Mouse (Mus musculus) limb, embryonic 13.5 days (tissue): ENCODE data around the gene Olfr221. TPM values are rescaled to one million over a fixed set of nuclear protein-coding genes. Genes with fewer than 3 reads are reported as not detected.

ENCODE experiments used
- ATAC-seq: fragments of 200-750 bp; cut with Nextera tagmentation; 2 replicates; pipeline ENCODE4 v1.8.0; 2017; ENCODE audit warnings: low read depth, moderate number of reproducible peaks, moderate TSS enrichment; ENCODE audit not compliant: low FRiP score
- H3K27ac ChIP-seq: fragments of 300-500 bp; sonication (generic); 2 replicates; pipeline ENCODE4 v1.5.1; 2015; ENCODE audit warnings: inconsistent platforms, mild to moderate bottlenecking, moderate library complexity
- H3K27me3 ChIP-seq: fragments of 300-500 bp; sonication (generic); 2 replicates; pipeline ENCODE4 v1.6.1; 2015; ENCODE audit warnings: mild to moderate bottlenecking, inconsistent platforms
- H3K36me3 ChIP-seq: fragments of 300-500 bp; sonication (generic); 2 replicates; pipeline ENCODE4 v1.6.1; 2015; ENCODE audit warnings: inconsistent platforms, mild to moderate bottlenecking, moderate library complexity
- H3K4me1 ChIP-seq: fragments of 300-500 bp; sonication (generic); 2 replicates; pipeline ENCODE4 v1.6.1; 2015; ENCODE audit warnings: inconsistent platforms
- H3K4me2 ChIP-seq: fragments of 300-500 bp; sonication (generic); replicated peaks from 2 replicates; pipeline ENCODE4 v1.6.1; 2015; ENCODE audit warnings: inconsistent platforms, mild to moderate bottlenecking, moderate library complexity
- H3K4me3 ChIP-seq: fragments of 300-500 bp; sonication (generic); 2 replicates; pipeline ENCODE4 v1.5.1; 2015; ENCODE audit warnings: moderate library complexity, mild to moderate bottlenecking, inconsistent platforms
- H3K9ac ChIP-seq: fragments of 300-500 bp; sonication (generic); 2 replicates; pipeline ENCODE4 v1.6.1; 2015; ENCODE audit warnings: mild to moderate bottlenecking, inconsistent platforms
- H3K9me3 ChIP-seq: fragments of 300-500 bp; sonication (generic); 2 replicates; pipeline ENCODE4 v1.6.1; 2016; ENCODE audit warnings: inconsistent platforms
- WGBS: fragments of 180-500 bp; shearing (Covaris S2); methylation state at CpG from one replicate; pipeline ENCODE4 v1.1.7; 2015; 5-methylcytosine and 5-hydroxymethylcytosine counted together
- polyA plus RNA-seq: library from polyadenylated mRNA; unstranded; fragments of >200 nt; fragmentation: Nextera tagmentation; extraction: Ambion mirVana; gene quantifications from 2 replicates; pipeline ENCODE4 v1.2.1, GENCODE M21; 2015

Olfr221 gene
- polyA plus RNA-seq, 1 experiment from 2014 or later: not detected

- 4% methylated on average over 9 of the region's 9 CpGs for WGBS
- H3K27me3 ChIP-seq: no peaks in the 10 kb centered on the region
- peak overlapping the region; percentile 57 for H3K4me2 ChIP-seq
- H3K9ac ChIP-seq: peak overlapping the region; percentile 25; the same call in 1 of the 2 replicates
- peak overlapping the region; percentile 59; the same call in 1 of the 2 replicates for H3K27ac ChIP-seq
- peak; percentile 17; the same call in 1 of the 2 replicates for ATAC-seq
- H3K4me3 ChIP-seq: peak overlapping the region; percentile 18
- no peaks in the 10 kb centered on the region for H3K9me3 ChIP-seq
- peaks cover 35% of the 10 kb centered on the region for H3K36me3 ChIP-seq
- H3K4me1 ChIP-seq: peaks cover 59% of the 10 kb centered on the region
Measured at GRCm38 (mm10) chr14:52010446-52011111, 31.7 kb downstream of the Olfr221 start.

- Histone ChIP-seq H3K4me3 (peak overlapping the region; percentile 18; the same call in 1 of the 2 replicates), H3K27me3 (no peaks in the 10 kb centered on the region), H3K4me2 (peak overlapping the region; percentile 57), H3K27ac (no peak overlapping the region), H3K9ac (no peak overlapping the region), H3K4me1 (peaks cover 53% of the 10 kb centered on the region), H3K36me3 (peaks cover 42% of the 10 kb centered on the region), H3K9me3 (no peaks in the 10 kb centered on the region)
- WGBS: 73% methylated on average over 6 of the region's 6 CpGs
- no peak for ATAC-seq
Measured at GRCm38 (mm10) chr14:52009841-52010240, 32.4 kb downstream of the Olfr221 start.

DNA sequence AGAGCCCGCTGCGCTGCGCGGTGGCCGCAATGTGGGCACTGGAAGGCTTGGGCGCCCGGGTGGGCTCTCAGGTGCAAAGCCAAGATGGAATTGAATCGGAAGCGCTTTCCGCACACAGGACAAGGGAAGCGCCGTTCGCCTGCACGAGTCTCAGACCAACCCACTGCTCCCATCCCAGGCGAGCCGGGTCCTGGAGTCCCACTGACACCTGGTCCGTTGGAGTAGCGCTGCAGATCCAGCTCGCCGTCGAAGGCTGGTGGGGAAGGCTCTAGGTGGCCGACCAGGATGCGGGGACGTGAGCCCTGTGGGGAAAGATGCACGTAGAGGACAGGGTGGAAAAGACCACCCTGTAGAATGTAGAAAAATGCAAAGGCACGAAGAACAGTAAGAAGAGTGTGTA, 32.9 kb downstream of the Olfr221 start:
- Histone ChIP-seq H3K27me3 (no peaks in the 10 kb centered on the region), H3K27ac (peak overlapping the region; percentile 6; the same call in 1 of the 2 replicates), H3K9ac (no peak overlapping the region), H3K4me3 (0 out of 2 replicates have a peak overlapping the region, but pooled peaks have one; percentile 0), H3K9me3 (no peaks in the 10 kb centered on the region), H3K36me3 (peaks cover 47% of the 10 kb centered on the region), H3K4me2 (peak overlapping the region; percentile 49), H3K4me1 (peaks cover 53% of the 10 kb centered on the region)
- 55% methylated on average over 26 of the region's 26 CpGs for WGBS
- ATAC-seq: no peak

DNA sequence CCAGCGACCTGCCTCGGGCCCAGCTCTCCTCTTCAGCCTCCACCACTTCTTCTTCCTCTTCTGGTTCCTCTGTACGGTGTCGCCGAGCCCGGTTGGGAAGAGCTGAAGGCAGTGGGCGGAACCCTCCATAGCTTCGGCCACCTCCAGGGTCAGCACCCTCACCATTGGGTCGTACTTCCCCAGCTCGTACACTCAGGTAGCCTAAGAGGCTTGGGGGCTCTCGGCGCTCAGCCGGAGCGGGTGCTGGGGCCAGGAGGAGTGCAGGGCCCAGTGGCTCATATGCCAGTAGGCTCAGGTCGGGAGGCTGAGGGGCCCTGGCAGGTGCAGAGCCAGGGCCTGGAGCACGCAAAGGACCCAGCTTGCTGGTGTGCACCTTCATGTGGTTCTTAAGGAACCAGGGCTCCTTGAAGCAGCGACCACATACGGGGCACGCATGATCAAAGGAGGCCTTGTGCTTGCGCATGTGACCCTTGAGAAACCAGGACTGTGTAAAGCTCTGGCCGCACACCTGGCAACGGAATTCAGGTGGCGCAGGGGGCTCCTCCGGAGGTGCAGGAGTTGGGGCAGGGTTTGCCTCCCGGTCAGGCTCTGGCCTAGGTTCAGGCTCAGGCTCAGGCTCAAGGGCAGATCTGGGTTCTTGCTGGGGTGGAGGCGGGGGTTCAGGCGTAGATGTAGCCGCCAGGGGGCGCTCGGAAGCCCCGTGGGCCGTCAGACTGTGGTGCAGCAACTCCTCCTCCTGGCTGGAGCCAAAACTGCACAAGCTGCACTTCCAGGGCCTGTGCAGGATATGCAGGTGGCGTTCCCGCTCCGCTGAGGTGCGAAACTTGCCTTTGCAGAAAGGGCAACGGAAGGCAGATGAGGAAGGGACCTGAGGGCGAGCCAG, 33.7 kb downstream of the Olfr221 start:
- Histone ChIP-seq H3K4me3 (0 out of 2 replicates have a peak overlapping the region, but pooled peaks have one; percentile 0), H3K4me1 (peaks cover 51% of the 10 kb centered on the region)
- 51% methylated on average over 35 of the region's 38 CpGs for WGBS

DNA sequence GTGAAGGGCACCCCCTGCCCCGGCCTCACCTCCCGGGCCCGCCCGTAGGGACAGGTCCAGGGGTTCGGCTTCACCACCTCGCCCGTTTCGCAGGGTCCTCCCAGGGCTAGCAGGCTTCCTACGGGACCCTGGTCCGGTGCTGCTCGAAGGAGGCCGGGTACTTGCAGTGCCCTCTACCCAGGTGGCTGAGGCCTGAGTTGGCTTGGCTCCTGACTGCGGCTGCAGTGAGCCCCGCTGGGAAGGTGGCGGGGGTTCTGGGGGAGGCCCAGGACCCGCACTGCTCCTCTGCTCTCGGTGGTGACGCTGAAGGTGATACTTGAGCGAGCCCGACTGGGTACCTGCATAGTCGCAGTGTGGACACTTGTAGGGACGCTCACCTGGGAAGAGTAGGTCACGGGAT, 35.5 kb downstream of the Olfr221 start:
- Histone ChIP-seq H3K27me3 (no peaks in the 10 kb centered on the region), H3K4me1 (peaks cover 34% of the 10 kb centered on the region), H3K9ac (no peak overlapping the region), H3K36me3 (peaks cover 73% of the 10 kb centered on the region), H3K9me3 (no peaks in the 10 kb centered on the region), H3K4me2 (no peak overlapping the region), H3K27ac (no peak overlapping the region), H3K4me3 (no peak overlapping the region)
- 95% methylated on average over 23 of the region's 23 CpGs for WGBS
- ATAC-seq: no peak

More for the DNA sequence above, 33.7 kb downstream of the Olfr221 start:
- peak; percentile 72 for ATAC-seq
- H3K36me3 ChIP-seq: peaks cover 55% of the 10 kb centered on the region
- no peaks in the 10 kb centered on the region for H3K27me3 ChIP-seq
- H3K27ac ChIP-seq: peak overlapping the region; percentile 6; the same call in 1 of the 2 replicates
- H3K9me3 ChIP-seq: no peaks in the 10 kb centered on the region
- no peak overlapping the region for H3K9ac ChIP-seq
- peak overlapping the region; percentile 49 for H3K4me2 ChIP-seq

DNA sequence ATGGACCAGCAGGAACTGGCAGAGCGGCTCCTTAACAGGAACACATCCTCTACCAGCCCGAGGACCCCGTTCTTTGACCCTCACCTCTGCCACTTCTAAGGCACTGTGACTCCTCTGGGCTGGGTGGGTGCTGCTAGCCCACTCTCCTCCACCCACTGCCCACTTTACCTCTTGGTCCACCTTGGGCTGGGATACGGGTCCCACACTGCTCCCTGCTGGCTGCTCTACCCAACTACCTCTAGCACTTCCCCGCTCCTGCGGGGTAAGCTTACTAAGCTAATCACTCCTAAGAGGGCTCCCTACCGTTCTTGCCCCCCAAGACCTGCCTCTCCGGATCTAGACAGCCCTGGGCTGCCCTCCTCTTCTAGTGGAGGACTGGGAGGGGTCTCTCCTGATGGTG, 36.0 kb downstream of the Olfr221 start:
- 73% methylated on average over 8 of the region's 8 CpGs for WGBS
- no peak overlapping the region for H3K27ac ChIP-seq
- H3K4me1 ChIP-seq: peaks cover 29% of the 10 kb centered on the region
- no peak overlapping the region for H3K4me2 ChIP-seq
- no peak for ATAC-seq
- H3K27me3 ChIP-seq: no peaks in the 10 kb centered on the region
- H3K36me3 ChIP-seq: peaks cover 75% of the 10 kb centered on the region
- H3K9me3 ChIP-seq: no peaks in the 10 kb centered on the region
- H3K9ac ChIP-seq: no peak overlapping the region
- H3K4me3 ChIP-seq: no peak overlapping the region

DNA sequence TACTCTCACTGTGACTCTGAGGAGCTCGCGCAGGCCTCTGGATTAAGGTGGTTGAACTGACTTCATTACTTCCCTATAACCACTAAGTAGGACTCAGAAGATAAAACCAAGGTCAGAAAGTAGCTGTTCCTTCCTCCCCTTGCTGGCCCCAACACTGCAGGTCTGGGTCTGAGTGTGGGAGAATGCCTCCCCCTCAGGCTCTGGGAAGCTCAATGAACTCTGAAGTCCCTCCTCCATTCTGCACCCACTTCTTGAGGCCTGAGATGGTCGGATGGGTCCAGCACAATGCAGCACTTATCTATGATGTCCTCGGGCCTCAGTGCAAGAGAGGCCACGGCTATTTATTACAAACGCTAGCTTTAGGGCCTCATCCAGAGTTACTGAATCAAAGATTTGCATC, 36.6 kb downstream of the Olfr221 start:
- ATAC-seq: no peak
- 84% methylated on average over 6 of the region's 6 CpGs for WGBS
- H3K4me1 ChIP-seq: peaks cover 23% of the 10 kb centered on the region
- H3K36me3 ChIP-seq: peaks cover 80% of the 10 kb centered on the region
- no peak overlapping the region for H3K9ac ChIP-seq
- H3K4me2 ChIP-seq: no peak overlapping the region
- H3K4me3 ChIP-seq: no peak overlapping the region
- no peaks in the 10 kb centered on the region for H3K27me3 ChIP-seq
- no peak overlapping the region for H3K27ac ChIP-seq
- no peaks in the 10 kb centered on the region for H3K9me3 ChIP-seq

DNA sequence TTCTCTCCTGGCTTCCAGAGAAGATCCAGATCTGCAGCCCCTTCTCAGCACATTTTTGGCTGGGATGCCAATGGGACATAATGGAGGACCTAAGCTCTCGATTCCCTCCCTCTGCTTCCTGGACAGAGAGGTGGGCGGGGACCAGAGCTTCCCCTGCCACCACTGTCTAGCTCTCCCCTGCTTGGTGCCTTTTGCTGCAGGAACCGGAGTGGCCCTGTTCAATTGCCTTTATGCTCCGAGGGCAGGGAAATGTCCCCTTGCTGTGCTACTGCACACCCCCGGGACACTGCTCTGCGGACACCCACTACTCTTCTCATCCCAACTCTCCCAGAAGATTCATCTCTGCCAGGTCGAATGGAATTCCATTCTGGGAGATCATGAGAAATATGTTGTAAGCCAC, 37.1 kb downstream of the Olfr221 start:
- H3K4me2 ChIP-seq: no peak overlapping the region
- no peak overlapping the region for H3K4me3 ChIP-seq
- no peak for ATAC-seq
- no peak overlapping the region for H3K9ac ChIP-seq
- no peak overlapping the region for H3K27ac ChIP-seq
- no peaks in the 10 kb centered on the region for H3K9me3 ChIP-seq
- H3K27me3 ChIP-seq: no peaks in the 10 kb centered on the region
- peaks cover 18% of the 10 kb centered on the region for H3K4me1 ChIP-seq
- H3K36me3 ChIP-seq: peaks cover 84% of the 10 kb centered on the region
- WGBS: 79% methylated on average over 7 of the region's 7 CpGs

- no peak for ATAC-seq
- Histone ChIP-seq H3K9me3 (no peaks in the 10 kb centered on the region), H3K9ac (no peak overlapping the region), H3K4me1 (peaks cover 7% of the 10 kb centered on the region), H3K27ac (peak overlapping the region; percentile 12; the same call in 1 of the 2 replicates), H3K4me3 (no peak overlapping the region), H3K27me3 (no peaks in the 10 kb centered on the region), H3K36me3 (peaks cover 88% of the 10 kb centered on the region), H3K4me2 (no peak overlapping the region)
- WGBS: 45% methylated on average over 16 of the region's 16 CpGs
Measured at GRCm38 (mm10) chr14:52003981-52004495, 38.2 kb downstream of the Olfr221 start.

GRCm38 (mm10) chr14:51997483-51997882, 44.8 kb downstream of the Olfr221 start:
- no peaks in the 10 kb centered on the region for H3K9me3 ChIP-seq
- peaks cover 93% of the 10 kb centered on the region for H3K36me3 ChIP-seq
- no peak for ATAC-seq
- H3K4me1 ChIP-seq: no peaks in the 10 kb centered on the region
- no peak overlapping the region for H3K9ac ChIP-seq
- H3K27ac ChIP-seq: no peak overlapping the region
- WGBS: 89% methylated on average over 14 of the region's 14 CpGs
- H3K4me3 ChIP-seq: no peak overlapping the region
- no peaks in the 10 kb centered on the region for H3K27me3 ChIP-seq
- H3K4me2 ChIP-seq: no peak overlapping the region

DNA sequence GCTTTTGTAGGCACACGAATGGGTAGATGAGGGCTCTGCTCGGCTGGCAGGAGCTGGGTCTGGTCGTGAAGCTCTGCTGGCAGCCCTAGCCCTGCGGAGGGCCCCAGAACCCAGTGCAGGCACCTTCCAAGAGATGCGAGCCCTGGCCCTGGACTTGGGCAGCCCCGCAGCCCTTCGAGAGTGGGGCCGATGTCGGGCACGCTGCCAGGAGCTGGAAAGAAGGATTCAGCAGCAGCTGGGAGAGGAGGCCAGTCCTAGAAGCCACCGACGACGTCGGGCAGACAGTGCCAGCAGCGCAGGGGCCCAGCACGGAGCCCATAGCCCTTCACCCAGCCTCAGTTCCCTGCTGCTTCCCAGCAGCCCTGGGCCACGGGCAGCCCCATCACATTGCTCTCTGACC, 45.4 kb downstream of the Olfr221 start:
- WGBS: 81% methylated on average over 17 of the region's 17 CpGs
- Histone ChIP-seq H3K27ac (no peak overlapping the region), H3K4me3 (no peak overlapping the region), H3K9me3 (no peaks in the 10 kb centered on the region), H3K4me1 (no peaks in the 10 kb centered on the region), H3K4me2 (no peak overlapping the region), H3K27me3 (no peaks in the 10 kb centered on the region), H3K9ac (no peak overlapping the region), H3K36me3 (peaks cover 93% of the 10 kb centered on the region)
- ATAC-seq: no peak

DNA sequence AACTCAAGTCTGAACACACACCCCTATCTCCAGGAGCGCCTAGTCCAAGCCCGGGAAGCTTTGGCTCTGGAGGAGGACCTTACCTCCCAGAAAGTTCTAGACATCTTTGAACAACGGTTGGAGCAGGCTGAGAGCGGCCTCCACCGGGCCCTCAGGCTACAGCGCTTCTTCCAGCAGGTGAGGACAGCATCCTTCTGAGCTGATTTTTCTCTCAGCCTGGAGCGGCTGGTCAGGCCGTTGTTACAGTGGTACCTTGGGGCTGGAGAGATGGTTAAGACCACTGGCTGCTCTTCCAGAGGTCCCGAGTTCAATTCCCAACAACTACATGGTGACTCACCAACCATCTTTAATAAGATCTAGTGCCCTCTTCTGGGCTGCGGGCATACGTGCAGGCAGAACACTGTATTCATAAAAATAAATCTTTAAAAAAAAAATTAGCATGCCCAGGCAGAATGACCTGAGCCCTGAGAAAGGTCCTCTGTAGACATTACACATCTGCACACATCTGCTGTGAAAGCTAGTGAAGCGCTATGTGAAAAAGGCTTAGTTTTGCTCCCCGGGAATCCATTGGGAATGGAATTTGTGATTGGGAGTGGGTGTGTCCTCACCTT, 45.9 kb downstream of the Olfr221 start:
- Histone ChIP-seq H3K4me3 (no peak overlapping the region), H3K27me3 (no peaks in the 10 kb centered on the region), H3K9ac (no peak overlapping the region), H3K36me3 (peaks cover 95% of the 10 kb centered on the region), H3K27ac (no peak overlapping the region), H3K4me1 (no peaks in the 10 kb centered on the region), H3K4me2 (no peak overlapping the region), H3K9me3 (no peaks in the 10 kb centered on the region)
- ATAC-seq: no peak
- 85% methylated on average over 13 of the region's 13 CpGs for WGBS
